Mouse (Mus musculus): ENCODE results near the gene E2f4.

DNA sequence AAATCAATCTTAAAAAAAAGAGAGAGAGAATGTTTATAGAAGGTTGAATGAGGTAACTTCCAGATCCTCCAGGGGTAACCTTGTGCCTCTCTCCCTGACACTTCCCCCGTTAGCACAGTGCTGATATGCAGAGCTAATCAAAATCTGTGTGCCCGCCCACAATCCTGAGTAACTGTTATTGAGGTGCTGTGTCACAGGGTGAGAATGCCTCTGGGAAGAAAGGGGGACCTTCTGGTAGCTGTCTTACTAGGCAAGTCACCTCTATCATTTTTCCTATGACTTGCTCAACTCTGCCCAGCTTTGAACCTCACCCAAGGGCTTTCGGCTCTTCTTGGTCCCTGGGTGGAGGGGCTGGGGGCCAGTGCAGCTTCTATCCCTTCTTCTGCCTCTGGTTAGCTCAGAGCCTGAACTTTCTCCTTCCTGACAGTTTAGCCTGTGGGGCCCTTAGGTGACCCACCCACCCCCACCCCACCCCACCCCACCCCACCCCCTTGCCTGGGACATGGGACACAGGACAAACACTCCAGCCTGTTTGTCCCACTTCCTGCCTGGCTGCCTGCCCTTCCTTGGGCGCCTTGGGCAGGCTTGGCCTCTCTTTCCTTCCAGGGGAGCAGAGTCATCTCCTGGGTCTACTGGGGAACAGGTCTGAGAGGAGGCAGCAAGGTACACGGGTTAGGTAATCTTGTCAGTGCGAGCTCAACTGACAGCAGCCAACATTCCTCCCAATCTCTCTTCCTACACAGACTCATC is 42.6 kb downstream of the E2f4 start:
- TF ChIP-seq POLR2A (IDR thresholded peaks at IDR 0.05; ENCODE audit: extremely low read depth, insufficient read depth, low read length) (no peak), CTCF (IDR thresholded peaks at IDR 0.05; ENCODE audit: extremely low read depth, insufficient read depth, low read length) (no peak)
